Mouse (Mus musculus): Measurements from ENCODE around the gene Arid3a.
A peak's percentile ranks its signal among the peaks of the same experiment; 100 is the strongest.

The Arid3a gene

GRCm38 (mm10) chr10:79976071-79976721 lies 49.4 kb downstream of the Arid3a start:
- no peak for DNase-seq (ENCODE audit: low read depth, low spot score)

GRCm38 (mm10) chr10:79976722-79977107 lies 49.9 kb downstream of the Arid3a start:
- no peak for DNase-seq (ENCODE audit: low read depth, low spot score)

- DNase-seq (ENCODE audit: low read depth, low spot score), result no peak
Observed at GRCm38 (mm10) chr10:79977324-79977723, 50.5 kb downstream of the Arid3a start.

- no peak for DNase-seq (ENCODE audit: low read depth, low spot score)
Observed at GRCm38 (mm10) chr10:79978061-79978460, 51.2 kb downstream of the Arid3a start.

GRCm38 (mm10) chr10:79979401-79980155 lies 52.7 kb downstream of the Arid3a start:
- DNase-seq (ENCODE audit: low read depth, low spot score), result no peak

GRCm38 (mm10) chr10:79983205-79983604 lies 56.4 kb downstream of the Arid3a start:
- DNase-seq (ENCODE audit: low read depth, low spot score), result no peak

GRCm38 (mm10) chr10:79983670-79984069 lies 56.8 kb downstream of the Arid3a start:
- DNase-seq (ENCODE audit: low read depth, low spot score), result peak; percentile 71

GRCm38 (mm10) chr10:79984195-79984816 lies 57.5 kb downstream of the Arid3a start, which contains the start of gene Tmem259:
Gene Tmem259 (minus strand): TSS chr10:79984330.
- DNase-seq (ENCODE audit: low read depth, low spot score), result peak; percentile 94

- peak; percentile 100 for DNase-seq (ENCODE audit: low read depth, low spot score)
Observed at GRCm38 (mm10) chr10:79984871-79985270, 58.0 kb downstream of the Arid3a start.

GRCm38 (mm10) chr10:79985334-79986231 lies 58.7 kb downstream of the Arid3a start:
- DNase-seq (ENCODE audit: low read depth, low spot score), result peak; percentile 92

- peak; percentile 27 for DNase-seq (ENCODE audit: low read depth, low spot score)
Observed at GRCm38 (mm10) chr10:79986232-79986878, 59.5 kb downstream of the Arid3a start.

GRCm38 (mm10) chr10:79986963-79987362 lies 60.1 kb downstream of the Arid3a start:
- peak; percentile 90 for DNase-seq (ENCODE audit: low read depth, low spot score)

GRCm38 (mm10) chr10:79987771-79988505 lies 61.1 kb downstream of the Arid3a start:
- DNase-seq (ENCODE audit: low read depth, low spot score), result no peak

GRCm38 (mm10) chr10:79988506-79989271 lies 61.8 kb downstream of the Arid3a start, which contains the start of gene Cnn2:
Gene Cnn2 (plus strand): TSS chr10:79988584.
- DNase-seq (ENCODE audit: low read depth, low spot score), result no peak

- no peak for DNase-seq (ENCODE audit: low read depth, low spot score)
Observed at GRCm38 (mm10) chr10:79989272-79989786, 62.5 kb downstream of the Arid3a start.

- no peak for DNase-seq (ENCODE audit: low read depth, low spot score)
Observed at GRCm38 (mm10) chr10:79989870-79990269, 63.0 kb downstream of the Arid3a start.

GRCm38 (mm10) chr10:79991099-79991498 lies 64.3 kb downstream of the Arid3a start:
- DNase-seq (ENCODE audit: low read depth, low spot score), result no peak

- DNase-seq (ENCODE audit: low read depth, low spot score), result no peak
Observed at GRCm38 (mm10) chr10:79991548-79991947, 64.7 kb downstream of the Arid3a start.

- DNase-seq (ENCODE audit: low read depth, low spot score), result peak; percentile 24
Observed at GRCm38 (mm10) chr10:79994397-79995115, 67.7 kb downstream of the Arid3a start.

Measured in brain, adult 2 months (tissue).